Mouse (Mus musculus) spleen, adult 2 months (tissue): ENCODE measurements around the gene Mras.

ENCODE experiments used
- CTCF ChIP-seq: fragments of 200-500 bp; IDR thresholded peaks from 2 replicates; pipeline ENCODE4 v1.5.1; 2011; ENCODE audit warnings: mild to moderate bottlenecking, inconsistent platforms; ENCODE audit not compliant: insufficient read depth, insufficient read length, insufficient replicate concordance; ENCODE audit errors: extremely low read depth
- POLR2A ChIP-seq: fragments of 200-500 bp; IDR thresholded peaks from 2 replicates; pipeline ENCODE4 v1.6.1; 2011; ENCODE audit warnings: low read depth, low read length, inconsistent platforms

- TF ChIP-seq CTCF (no peak), POLR2A (no peak)
These were observed 5.2 kb downstream of the Mras start for GRCm38 (mm10) chr9:99431963-99432362.
